Mouse (Mus musculus) CH12.LX (cell line): ENCODE measurements around the gene Asb18. TPM values are rescaled to one million over a fixed set of nuclear protein-coding genes. Genes with fewer than 3 reads are reported as not detected.

Experiments used
- DNase-seq: peaks from one replicate; pipeline ENCODE4 v3.0.0-alpha.2; 2013; ENCODE audit errors: extremely low read depth
- H3K27ac ChIP-seq: 2 replicates; pipeline ENCODE4 v1.5.1; 2012; ENCODE audit warnings: low read depth, mild to moderate bottlenecking, control low read depth, moderate library complexity; ENCODE audit not compliant: insufficient read depth
- H3K27me3 ChIP-seq: replicated peaks from 2 replicates; pipeline ENCODE3; 2012; ENCODE audit warnings: inconsistent platforms
- H3K36me3 ChIP-seq, 2 experiments: replicated peaks in 1 of 2; 2 replicates each; pipeline versions ENCODE3 to v1.6.1; 2012; ENCODE audit warnings: inconsistent platforms in 1 of 2, low read length in 1 of 2, mild to moderate bottlenecking in 1 of 2, mixed read lengths in 1 of 2, moderate library complexity in 1 of 2; ENCODE audit not compliant: control insufficient read depth in 1 of 2, insufficient read depth in 1 of 2
- H3K4me1 ChIP-seq, 2 experiments: 2 replicates each; pipeline ENCODE4 v1.6.1; 2012; ENCODE audit warnings: inconsistent platforms in 1 of 2, moderate library complexity in 1 of 2; ENCODE audit not compliant: insufficient read depth in 2 of 2, control insufficient read depth in 1 of 2
- H3K4me2 ChIP-seq: 2 replicates; pipeline ENCODE4 v1.6.1; 2012; ENCODE audit warnings: low read depth, mild to moderate bottlenecking, control low read depth; ENCODE audit not compliant: poor library complexity, insufficient read depth, severe bottlenecking
- H3K4me3 ChIP-seq, 3 experiments: fragments of 150-350 bp in 1 of 3; sonication (generic) in 1 of 3; replicated peaks in 1 of 3; 2 replicates each; pipeline versions ENCODE3 to v1.5.1; 2011 to 2012; ENCODE audit warnings: low read depth in 2 of 3, low read length in 2 of 3, mild to moderate bottlenecking in 2 of 3, moderate library complexity in 2 of 3, control low read depth in 1 of 3, improper control_type of control experiment in 1 of 3, inconsistent platforms in 1 of 3, mixed read lengths in 1 of 3; ENCODE audit not compliant: poor library complexity in 1 of 3
- H3K79me2 ChIP-seq: replicated peaks from 2 replicates; pipeline ENCODE4 v1.6.1; 2012; ENCODE audit warnings: mild to moderate bottlenecking, moderate library complexity; ENCODE audit not compliant: control insufficient read depth, poor library complexity, insufficient read depth, severe bottlenecking; ENCODE audit errors: extremely low read depth
- H3K9ac ChIP-seq: 2 replicates; pipeline ENCODE4 v1.6.1; 2012; ENCODE audit warnings: low read depth, mild to moderate bottlenecking, control low read depth, moderate library complexity; ENCODE audit not compliant: insufficient read depth
- H3K9me3 ChIP-seq: replicated peaks from 2 replicates; pipeline ENCODE3; 2012; ENCODE audit warnings: low read length, inconsistent platforms, mixed read lengths
- CHD1 ChIP-seq: IDR thresholded peaks from 2 replicates; pipeline ENCODE4 v1.6.1; 2012; ENCODE audit warnings: low read depth, low read length, improper control_type of control experiment, inconsistent platforms
- ETS1 ChIP-seq: conservative IDR thresholded peaks from 2 replicates; pipeline ENCODE4 v1.6.1; 2012; ENCODE audit warnings: low read depth, mild to moderate bottlenecking, inconsistent platforms, low read length, improper control_type of control experiment, moderate library complexity
- HCFC1 ChIP-seq: IDR thresholded peaks from 2 replicates; pipeline ENCODE4 v1.6.1; 2012; ENCODE audit warnings: low read depth, mild to moderate bottlenecking, inconsistent platforms, low read length, improper control_type of control experiment
- IRF4 ChIP-seq: IDR thresholded peaks from 2 replicates; pipeline ENCODE4 v1.6.1; 2014; ENCODE audit warnings: low read depth, mild to moderate bottlenecking, inconsistent platforms, low read length, improper control_type of control experiment
- JUND ChIP-seq: conservative IDR thresholded peaks from 2 replicates; pipeline ENCODE4 v1.6.1; 2011; ENCODE audit warnings: low read depth, low read length, improper control_type of control experiment
- MXI1 ChIP-seq: IDR thresholded peaks from 2 replicates; pipeline ENCODE4 v1.6.1; 2011; ENCODE audit warnings: mild to moderate bottlenecking, low read depth, low read length, improper control_type of control experiment
- NRF1 ChIP-seq: IDR thresholded peaks from 2 replicates; pipeline ENCODE4 v1.6.1; 2014; ENCODE audit warnings: low read depth, mild to moderate bottlenecking, inconsistent platforms, low read length, improper control_type of control experiment, moderate library complexity
- PAX5 ChIP-seq: IDR thresholded peaks from 2 replicates; pipeline ENCODE4 v1.6.1; 2012; ENCODE audit warnings: low read length, inconsistent platforms, mixed read lengths
- RAD21 ChIP-seq: IDR thresholded peaks from 2 replicates; pipeline ENCODE4 v1.6.1; 2011; ENCODE audit warnings: low read depth, mild to moderate bottlenecking, low read length, improper control_type of control experiment, moderate library complexity
- SMC3 ChIP-seq: IDR thresholded peaks from 2 replicates; pipeline ENCODE4 v1.6.1; 2011; ENCODE audit warnings: low read depth, low read length, improper control_type of control experiment
- TBP ChIP-seq: conservative IDR thresholded peaks from 2 replicates; pipeline ENCODE4 v1.6.1; 2011; ENCODE audit warnings: low read depth, low read length, improper control_type of control experiment
- USF1 ChIP-seq: IDR thresholded peaks from 2 replicates; pipeline ENCODE4 v1.6.1; 2014; ENCODE audit warnings: low read depth, mild to moderate bottlenecking, inconsistent platforms, low read length, improper control_type of control experiment
- ZC3H11A ChIP-seq: IDR thresholded peaks from 2 replicates; pipeline ENCODE4 v1.6.1; 2012; ENCODE audit warnings: low read depth, mild to moderate bottlenecking, inconsistent platforms, low read length, improper control_type of control experiment
- ZKSCAN1 ChIP-seq: IDR thresholded peaks from 2 replicates; pipeline ENCODE4 v1.6.1; 2012; ENCODE audit warnings: low read depth, inconsistent platforms, low read length, improper control_type of control experiment, borderline replicate concordance
- ZMIZ1 ChIP-seq: IDR thresholded peaks from 2 replicates; pipeline ENCODE4 v1.6.1; 2012; ENCODE audit warnings: low read depth, mild to moderate bottlenecking, inconsistent platforms, low read length, improper control_type of control experiment
- ZNF384 ChIP-seq: IDR thresholded peaks from 2 replicates; pipeline ENCODE4 v1.6.1; 2012; ENCODE audit warnings: low read depth, low read length, improper control_type of control experiment, inconsistent platforms
- dilution Hi-C: fragments of 300-500 bp; cut with MboI; formaldehyde crosslinking; loops from 2 replicates; pipeline ENCODE4 v1.14.3; 2020; ENCODE audit warnings: low sequenced_read_pairs; ENCODE audit not compliant: extremely low pct_unique_long_range_greater_than_20kb, extremely low pct_ligation_motif_present
- in situ Hi-C: fragments of 300-500 bp; cut with MboI; formaldehyde crosslinking; loops from 3 replicates; pipeline ENCODE4 v1.14.3; 2019; ENCODE audit warnings: low sequenced_read_pairs, low pct_ligation_motif_present, low pct_unique_long_range_greater_than_20kb, mixed read lengths
- polyA plus RNA-seq: library from polyadenylated mRNA; unstranded; fragments of >175 nt; gene quantifications from 2 replicates; pipeline ENCODE4 v1.2.1, GENCODE M21; 2012; ENCODE audit warnings: low read depth; ENCODE audit not compliant: insufficient read length
- total RNA-seq, 2 experiments: library from RNA; depleted of rRNA; stranded (reverse); fragments of 300-350 nt in 1 of 2; fragments of >200 nt in 1 of 2; gene quantifications; 2 replicates each; pipeline ENCODE4 v1.2.3; 2012 to 2014

Asb18 gene
- total and polyA plus RNA-seq, 3 experiments, result not detected

DNA sequence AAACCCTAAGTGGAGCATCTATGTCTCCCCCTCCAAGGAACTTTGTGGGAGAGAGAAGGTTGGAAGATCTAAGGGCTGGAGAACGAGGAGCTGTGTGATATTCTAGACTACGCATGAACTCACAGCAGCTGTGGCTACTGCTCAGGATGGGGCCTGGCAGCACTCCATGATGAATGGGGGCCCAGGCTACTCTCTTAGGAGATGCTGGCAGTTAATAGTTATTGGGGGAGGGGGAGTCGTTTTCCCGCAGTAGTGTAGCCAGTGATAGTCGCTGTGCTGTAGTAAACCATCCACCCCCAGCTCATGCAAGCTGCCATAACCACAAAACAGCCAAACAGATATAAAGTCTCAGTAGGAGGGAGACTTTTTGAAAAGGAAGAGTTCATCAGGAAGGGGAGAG is 102.1 kb downstream of the Asb18 start:
- no peaks in the 10 kb centered on the region for H3K79me2 ChIP-seq
- dilution Hi-C loops, result no loop called here
- in situ Hi-C loops, result no loop called here
- H3K4me1 ChIP-seq, result no peaks in the 10 kb centered on the region
- no peak overlapping the region for H3K4me2 ChIP-seq
- H3K27me3 ChIP-seq, result no peaks in the 10 kb centered on the region
- no peaks in the 10 kb centered on the region for H3K36me3 ChIP-seq
- DNase-seq, result no peak
- no peak overlapping the region for H3K27ac ChIP-seq
- no peak overlapping the region for H3K9ac ChIP-seq
- no peak for TF ChIP-seq CHD1
- TF ChIP-seq IRF4, result no peak
- TF ChIP-seq TBP, result no peak
- no peak for TF ChIP-seq ZMIZ1
- TF ChIP-seq ZKSCAN1, result no peak
- TF ChIP-seq JUND, result no peak
- no peak for TF ChIP-seq RAD21
- TF ChIP-seq PAX5, result no peak
- no peak for TF ChIP-seq ETS1
- TF ChIP-seq ZC3H11A, result no peak
- no peak for TF ChIP-seq NRF1
- TF ChIP-seq ZNF384, result no peak
- TF ChIP-seq, all 38 proteins: peak for 0
- H3K4me3 ChIP-seq, result no peak overlapping the region
- H3K9me3 ChIP-seq, result peaks cover 53% of the 10 kb centered on the region

DNA sequence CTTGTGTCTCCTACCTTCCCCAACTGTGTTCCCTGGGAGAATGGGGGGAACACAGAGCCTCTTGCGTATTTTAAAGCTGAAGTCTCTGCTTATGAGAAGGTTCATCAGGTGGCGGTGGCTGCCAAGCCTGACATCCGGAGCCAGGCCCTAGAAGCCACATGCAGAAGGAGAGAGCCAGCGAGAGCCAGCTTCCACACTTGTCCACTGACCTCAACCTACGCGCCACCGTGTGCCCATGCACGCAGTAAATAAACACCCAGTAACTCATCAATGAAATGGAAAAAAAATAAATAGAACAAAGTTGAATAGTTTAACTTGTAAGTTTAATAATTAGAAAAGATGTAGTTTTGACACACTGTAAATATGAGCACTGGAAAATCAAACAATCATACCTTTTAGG is 104.7 kb downstream of the Asb18 start:
- Histone ChIP-seq H3K4me2 (no peak overlapping the region), H3K27ac (no peak overlapping the region), H3K9ac (no peak overlapping the region), H3K4me1 (no peaks in the 10 kb centered on the region)
- in situ Hi-C loops, result no loop called here
- TF ChIP-seq JUND, result no peak
- TF ChIP-seq USF1, result no peak
- no peak for TF ChIP-seq SMC3
- no peak for TF ChIP-seq MXI1
- TF ChIP-seq HCFC1, result no peak
- no peak for TF ChIP-seq PAX5
- TF ChIP-seq IRF4, result no peak
- TF ChIP-seq, all 38 proteins: peak for 0
- Histone ChIP-seq H3K9me3 (peaks cover 72% of the 10 kb centered on the region), H3K27me3 (no peaks in the 10 kb centered on the region), H3K36me3 (no peaks in the 10 kb centered on the region), H3K4me3 (no peak overlapping the region), H3K79me2 (no peaks in the 10 kb centered on the region)
- dilution Hi-C loops, result no loop called here
- no peak for DNase-seq
